Mouse (Mus musculus) C2C12 (cell line): Measurements from ENCODE around the gene Specc1. TPM values are rescaled to one million over a fixed set of nuclear protein-coding genes. Genes with fewer than 3 reads are reported as not detected.

ENCODE experiments used
- H3K27me3 ChIP-seq: one replicate; pipeline ENCODE4 v1.6.1; 2011; ENCODE audit not compliant: control insufficient read depth, insufficient read depth, insufficient read length
- H3K36me3 ChIP-seq: one replicate; pipeline ENCODE4 v1.6.1; 2011; ENCODE audit not compliant: control insufficient read depth, insufficient read depth
- H3K4me3 ChIP-seq: one replicate; pipeline ENCODE4 v1.5.1; 2011; ENCODE audit warnings: mild to moderate bottlenecking, control low read depth; ENCODE audit not compliant: poor library complexity, insufficient read depth, severe bottlenecking
- H3K79me2 ChIP-seq: one replicate; pipeline ENCODE4 v1.6.1; 2011; ENCODE audit not compliant: control insufficient read depth, insufficient read depth
- H3K79me3 ChIP-seq: one replicate; pipeline ENCODE4 v1.6.1; 2011; ENCODE audit warnings: low read depth, control low read depth
- H3ac ChIP-seq: one replicate; pipeline ENCODE3; 2011; ENCODE audit warnings: low read depth; ENCODE audit not compliant: control insufficient read depth, insufficient read length
- CEBPB ChIP-seq: IDR thresholded peaks from one replicate; pipeline ENCODE4 v1.6.1; 2011; ENCODE audit warnings: low read depth, mild to moderate bottlenecking, control low read depth, moderate library complexity
- CTCF ChIP-seq: IDR thresholded peaks from one replicate; pipeline ENCODE4 v1.5.1; 2011; ENCODE audit not compliant: control insufficient read depth, insufficient read depth, insufficient read length
- FOSL1 ChIP-seq: IDR thresholded peaks from one replicate; pipeline ENCODE4 v1.8.0; 2011; ENCODE audit warnings: mild to moderate bottlenecking, low read length; ENCODE audit not compliant: poor library complexity, insufficient read depth, severe bottlenecking
- MAX ChIP-seq: IDR thresholded peaks from one replicate; pipeline ENCODE4 v1.6.1; 2011; ENCODE audit warnings: mild to moderate bottlenecking, control low read depth
- MYOD1 ChIP-seq: IDR thresholded peaks from one replicate; pipeline ENCODE4 v1.6.1; 2011; ENCODE audit warnings: low read depth; ENCODE audit not compliant: control insufficient read depth, insufficient read length
- MYOG ChIP-seq: IDR thresholded peaks from one replicate; pipeline ENCODE4 v1.6.1; 2011; ENCODE audit not compliant: control insufficient read depth, insufficient read length; ENCODE audit errors: extremely low read depth
- USF1 ChIP-seq: IDR thresholded peaks from one replicate; pipeline ENCODE4 v1.6.1; 2011; ENCODE audit warnings: low read depth, mild to moderate bottlenecking, control low read depth, moderate library complexity
- polyA plus RNA-seq: library from polyadenylated mRNA; unstranded; fragments of >200 nt; fragmentation: generic; extraction: Trizol; gene quantifications from one replicate; pipeline ENCODE4 v1.2.1, GENCODE M21; 2012; ENCODE audit warnings: missing spikeins

Specc1 gene
- polyA plus RNA-seq, 1 experiment = 59.2 TPM

- TF ChIP-seq CEBPB = no peak
- no peak for TF ChIP-seq USF1
- no peak for TF ChIP-seq MAX
- peak; percentile 67 for TF ChIP-seq CTCF
- no peak for TF ChIP-seq MYOD1
- no peak for TF ChIP-seq FOSL1
- no peak for TF ChIP-seq MYOG
- no peaks in the 10 kb centered on the region for H3K79me2 ChIP-seq
- no peaks in the 10 kb centered on the region for H3K79me3 ChIP-seq
- H3K36me3 ChIP-seq = no peaks in the 10 kb centered on the region
- H3K27me3 ChIP-seq = no peaks in the 10 kb centered on the region
- no peak overlapping the region for H3K4me3 ChIP-seq
- H3ac ChIP-seq = no peak overlapping the region
Measured at GRCm38 (mm10) chr11:62047817-62048640, 91.5 kb downstream of the Specc1 start.

GRCm38 (mm10) chr11:62049170-62049569 lies 92.6 kb downstream of the Specc1 start:
- no peak overlapping the region for H3K4me3 ChIP-seq

GRCm38 (mm10) chr11:62050356-62051330 lies 94.1 kb downstream of the Specc1 start:
- Histone ChIP-seq H3K79me2 (no peaks in the 10 kb centered on the region), H3K36me3 (no peaks in the 10 kb centered on the region), H3K79me3 (no peaks in the 10 kb centered on the region), H3K27me3 (no peaks in the 10 kb centered on the region), H3ac (no peak overlapping the region), H3K4me3 (no peak overlapping the region)
- no peak for TF ChIP-seq MAX
- no peak for TF ChIP-seq MYOG
- no peak for TF ChIP-seq CTCF
- TF ChIP-seq USF1 = no peak
- TF ChIP-seq FOSL1 = no peak
- TF ChIP-seq MYOD1 = no peak
- TF ChIP-seq CEBPB = no peak

More at GRCm38 (mm10) chr11:62049170-62049569, 92.6 kb downstream of the Specc1 start:
- no peak for TF ChIP-seq CTCF
- no peak for TF ChIP-seq USF1
- TF ChIP-seq MYOD1 = no peak
- no peak for TF ChIP-seq CEBPB
- no peak for TF ChIP-seq FOSL1
- TF ChIP-seq MAX = no peak
- no peak for TF ChIP-seq MYOG
- Histone ChIP-seq H3K36me3 (no peaks in the 10 kb centered on the region), H3ac (no peak overlapping the region), H3K79me2 (no peaks in the 10 kb centered on the region), H3K27me3 (no peaks in the 10 kb centered on the region), H3K79me3 (no peaks in the 10 kb centered on the region)

GRCm38 (mm10) chr11:62051487-62051886 lies 94.9 kb downstream of the Specc1 start:
- no peaks in the 10 kb centered on the region for H3K79me3 ChIP-seq
- no peak overlapping the region for H3K4me3 ChIP-seq
- TF ChIP-seq MAX = no peak
- TF ChIP-seq FOSL1 = no peak
- TF ChIP-seq CEBPB = no peak
- no peak for TF ChIP-seq USF1
- TF ChIP-seq MYOG = no peak
- TF ChIP-seq CTCF = no peak
- no peak for TF ChIP-seq MYOD1
- no peaks in the 10 kb centered on the region for H3K27me3 ChIP-seq
- H3ac ChIP-seq = no peak overlapping the region
- H3K36me3 ChIP-seq = no peaks in the 10 kb centered on the region
- H3K79me2 ChIP-seq = no peaks in the 10 kb centered on the region

GRCm38 (mm10) chr11:62053928-62054327 lies 97.4 kb downstream of the Specc1 start:
- H3K79me3 ChIP-seq = no peaks in the 10 kb centered on the region
- no peak overlapping the region for H3K4me3 ChIP-seq
- TF ChIP-seq CTCF (no peak), USF1 (no peak), MYOG (no peak), MYOD1 (no peak), FOSL1 (no peak), CEBPB (no peak), MAX (no peak)
- no peaks in the 10 kb centered on the region for H3K36me3 ChIP-seq
- H3ac ChIP-seq = no peak overlapping the region
- no peaks in the 10 kb centered on the region for H3K79me2 ChIP-seq
- no peaks in the 10 kb centered on the region for H3K27me3 ChIP-seq
